Mouse (Mus musculus) frontal cortex, postnatal 36 days (tissue): ENCODE measurements around the gene Pdgfc.

Experiments
- DNase-seq, 2 experiments: peaks; one replicate each; pipeline ENCODE4 v3.0.0; 2022; ENCODE audit warnings: low spot score in 2 of 2

Gene Pdgfc

GRCm38 (mm10) chr3:81150228-81150627 is 114.0 kb downstream of the Pdgfc start:
- DNase-seq: no peak

- DNase-seq: no peak
Observed at GRCm38 (mm10) chr3:81154420-81154819, 118.2 kb downstream of the Pdgfc start.

GRCm38 (mm10) chr3:81160457-81161165 is 124.4 kb downstream of the Pdgfc start:
- DNase-seq: no peak

GRCm38 (mm10) chr3:81162129-81162528 is 125.9 kb downstream of the Pdgfc start:
- DNase-seq: no peak

- no peak for DNase-seq
Observed at GRCm38 (mm10) chr3:81164091-81164490, 127.9 kb downstream of the Pdgfc start.

GRCm38 (mm10) chr3:81170073-81170809 is 134.0 kb downstream of the Pdgfc start:
- DNase-seq: no peak

GRCm38 (mm10) chr3:81174832-81175231 is 138.6 kb downstream of the Pdgfc start:
- no peak for DNase-seq

GRCm38 (mm10) chr3:81181319-81182013 is 145.2 kb downstream of the Pdgfc start:
- no peak for DNase-seq

GRCm38 (mm10) chr3:81196937-81197336 is 160.7 kb downstream of the Pdgfc start:
- no peak for DNase-seq

GRCm38 (mm10) chr3:81197644-81198043 is 161.4 kb downstream of the Pdgfc start:
- DNase-seq: no peak

- no peak for DNase-seq
Observed at GRCm38 (mm10) chr3:81200647-81201046, 164.4 kb downstream of the Pdgfc start.

- DNase-seq: no peak
Observed at GRCm38 (mm10) chr3:81205201-81205600, 169.0 kb downstream of the Pdgfc start.

GRCm38 (mm10) chr3:81208246-81208645 is 172.0 kb downstream of the Pdgfc start:
- DNase-seq: no peak

GRCm38 (mm10) chr3:81211147-81211546 is 174.9 kb downstream of the Pdgfc start:
- no peak for DNase-seq

- DNase-seq: no peak
Observed at GRCm38 (mm10) chr3:81211666-81212065, 175.4 kb downstream of the Pdgfc start.

GRCm38 (mm10) chr3:81215547-81216118 is 179.4 kb downstream of the Pdgfc start:
- DNase-seq: no peak

- no peak for DNase-seq
Observed at GRCm38 (mm10) chr3:81221682-81222081, 185.5 kb downstream of the Pdgfc start.

GRCm38 (mm10) chr3:81228344-81228743 is 192.1 kb downstream of the Pdgfc start:
- DNase-seq: no peak

GRCm38 (mm10) chr3:81242697-81243590 is 206.7 kb downstream of the Pdgfc start:
- no peak for DNase-seq

- DNase-seq: no peak
Observed at GRCm38 (mm10) chr3:81243591-81243990, 207.4 kb downstream of the Pdgfc start.

GRCm38 (mm10) chr3:81262801-81263200 is 226.6 kb downstream of the Pdgfc start:
- no peak for DNase-seq
